In the genomic region with DNA sequence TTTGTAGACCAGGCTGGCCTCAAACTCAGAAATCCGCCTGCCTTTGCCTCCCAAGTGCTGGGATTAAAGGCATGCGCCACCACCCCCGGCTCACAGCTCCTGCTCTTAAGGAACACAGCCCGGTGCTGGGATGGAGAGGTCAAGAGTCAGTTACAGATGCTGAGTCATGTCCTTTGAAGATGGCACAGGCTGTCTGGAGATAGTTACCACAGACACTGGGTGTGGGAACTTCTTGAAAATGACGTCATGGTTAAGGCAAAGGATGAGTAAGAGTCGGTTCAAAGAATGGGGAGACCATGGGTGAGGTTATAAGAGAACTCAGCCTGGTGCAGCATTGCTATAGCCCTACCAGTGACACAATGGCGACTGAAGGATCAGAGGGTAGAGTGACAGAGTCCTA, we compare ENCODE assay signal across 20 mouse cellular contexts. TPM values are rescaled to one million over a fixed set of nuclear protein-coding genes. Genes with fewer than 3 reads are reported as not detected.
A peak's percentile ranks its signal among the peaks of the same experiment; 100 is the strongest.
DNase-seq lines count a peak whose midpoint lies in the region; ATAC-seq and TF ChIP-seq lines count a peak whose summit lies in the region.
"Had no signal": no experiment of that assay in that cellular context is flagged by ENCODE, and none has a peak within 500 bp of the region (broad histone marks: within the 10 kb centered on the region; RNA-seq: fewer than 3 reads in every experiment).

No protein-coding gene starts in this region.

- H3K4me1 ChIP-seq in heart, embryonic 11.5 days (ENCODE audit: control insufficient read depth, insufficient read depth, low read length), result peaks cover 18% of the 10 kb centered on the region
- H3K4me1 ChIP-seq in liver, embryonic 14.5 days (replicated peaks; ENCODE audit: control insufficient read depth in 2 of 2, insufficient read depth in 2 of 2, low read length in 1 of 2), result peaks cover 15 to 18% of the 10 kb centered on the region in 2 experiments
- H3K4me1 ChIP-seq in kidney, embryonic 15.5 days, result peaks cover 38% of the 10 kb centered on the region
- peaks cover 14% of the 10 kb centered on the region; the same call in 1 of the 2 replicates for H3K4me1 ChIP-seq in forebrain, embryonic 13.5 days
- H3K4me1 ChIP-seq: intestine, embryonic 15.5 days had no signal

- no peak overlapping the region for H3K27ac ChIP-seq in heart, embryonic 11.5 days (ENCODE audit: low read depth, low read length)
- no peak overlapping the region for H3K27ac ChIP-seq in liver, embryonic 14.5 days
- no peak overlapping the region for H3K27ac ChIP-seq in kidney, embryonic 15.5 days
- H3K27ac ChIP-seq in forebrain, embryonic 13.5 days, result no peak overlapping the region
- H3K27ac ChIP-seq: intestine, embryonic 15.5 days; left cerebral cortex, adult 2 months had no signal

- H3K36me3 ChIP-seq in heart, embryonic 11.5 days (ENCODE audit: control insufficient read depth, insufficient read depth, low read length), result no peaks in the 10 kb centered on the region
- no peaks in the 10 kb centered on the region for H3K36me3 ChIP-seq in liver, embryonic 14.5 days (replicated peaks; ENCODE audit: control insufficient read depth, insufficient read depth, low read depth)
- no peaks in the 10 kb centered on the region for H3K36me3 ChIP-seq in kidney, embryonic 15.5 days
- H3K36me3 ChIP-seq in forebrain, embryonic 13.5 days (ENCODE audit: poor library complexity, severe bottlenecking), result no peaks in the 10 kb centered on the region
- H3K36me3 ChIP-seq: intestine, embryonic 15.5 days had no signal

- no peaks in the 10 kb centered on the region for H3K27me3 ChIP-seq in heart, embryonic 11.5 days (ENCODE audit: control insufficient read depth, insufficient read depth, low read length)
- H3K27me3 ChIP-seq in liver, embryonic 14.5 days (ENCODE audit: control insufficient read depth, insufficient read depth, low read length), result no peaks in the 10 kb centered on the region
- no peaks in the 10 kb centered on the region for H3K27me3 ChIP-seq in kidney, embryonic 15.5 days
- no peaks in the 10 kb centered on the region for H3K27me3 ChIP-seq in forebrain, embryonic 13.5 days
- H3K27me3 ChIP-seq: intestine, embryonic 15.5 days had no signal

- H3K9me3 ChIP-seq in heart, embryonic 11.5 days (replicated peaks; ENCODE audit: control insufficient read depth, low read length), result no peaks in the 10 kb centered on the region
- no peaks in the 10 kb centered on the region for H3K9me3 ChIP-seq in liver, embryonic 14.5 days (ENCODE audit: control insufficient read depth, low read length)
- no peaks in the 10 kb centered on the region for H3K9me3 ChIP-seq in kidney, embryonic 15.5 days (replicated peaks)
- H3K9me3 ChIP-seq in forebrain, embryonic 13.5 days (replicated peaks), result no peaks in the 10 kb centered on the region
- H3K9me3 ChIP-seq: intestine, embryonic 15.5 days; megakaryocyte, embryonic 14.5 days had no signal

- no peak overlapping the region for H3K4me3 ChIP-seq in heart, embryonic 11.5 days (ENCODE audit: low read depth, low read length)
- H3K4me3 ChIP-seq in liver, embryonic 14.5 days (ENCODE audit: insufficient read depth in 1 of 2, low read depth in 2 of 2, low read length in 2 of 2), result no peak overlapping the region
- H3K4me3 ChIP-seq in kidney, embryonic 15.5 days (replicated peaks), result no peak overlapping the region
- H3K4me3 ChIP-seq in forebrain, embryonic 13.5 days, result no peak overlapping the region
- H3K4me3 ChIP-seq: intestine, embryonic 15.5 days; left cerebral cortex, adult 2 months had no signal

- no peak for TF ChIP-seq CTCF in liver, embryonic 14.5 days (IDR thresholded peaks at IDR 0.05; ENCODE audit: low read depth)

- ATAC-seq in heart, embryonic 11.5 days (replicated peaks; ENCODE audit: insufficient number of reproducible peaks, low FRiP score, low TSS enrichment), result peak; percentile 75
- peak; percentile 96 for ATAC-seq in liver, embryonic 14.5 days (ENCODE audit: insufficient read depth)
- no peak for ATAC-seq in kidney, embryonic 15.5 days (replicated peaks; ENCODE audit: low FRiP score)
- ATAC-seq in forebrain, embryonic 13.5 days, result no peak
- ATAC-seq: intestine, embryonic 15.5 days had no signal

- H3K4me2 ChIP-seq in heart, embryonic 11.5 days, result no peak overlapping the region
- peak overlapping the region; percentile 35; the same call in 1 of the 2 replicates for H3K4me2 ChIP-seq in liver, embryonic 14.5 days (ENCODE audit: low read depth)
- H3K4me2 ChIP-seq in kidney, embryonic 15.5 days, result no peak overlapping the region
- no peak overlapping the region for H3K4me2 ChIP-seq in forebrain, embryonic 13.5 days
- H3K4me2 ChIP-seq: intestine, embryonic 15.5 days had no signal

- DNase-seq in heart, adult 18-20 months, result no peak
- DNase-seq in ES-CJ7 (ENCODE audit: low read depth, low spot score), result peak; percentile 92
- DNase-seq in c-Kit-positive CD71-negative TER-119-negative erythroid progenitor cells, embryonic 14.5 days (ENCODE audit: low read depth), result peak; percentile 58
- peak; percentile 60 to 76 (median 64) for DNase-seq in liver, embryonic 14.5 days (ENCODE audit: low read depth in 3 of 3, low spot score in 3 of 3)
- no peak for DNase-seq in thymus, postnatal 0 days (ENCODE audit: low spot score)
- DNase-seq: cerebellum, adult 9-10 months; heart, postnatal 4 days; kidney, postnatal 36 days had no signal

- no peak overlapping the region for H3K9ac ChIP-seq in heart, embryonic 11.5 days (ENCODE audit: low read depth, low read length)
- no peak overlapping the region for H3K9ac ChIP-seq in liver, embryonic 14.5 days (replicated peaks)
- no peak overlapping the region for H3K9ac ChIP-seq in kidney, embryonic 15.5 days
- H3K9ac ChIP-seq in forebrain, embryonic 13.5 days, result no peak overlapping the region
- H3K9ac ChIP-seq: intestine, embryonic 15.5 days had no signal

- TF ChIP-seq EP300 in liver, embryonic 14.5 days (IDR thresholded peaks at IDR 0.05; ENCODE audit: low read depth), result peak; percentile 29; the same call in 1 of the 2 replicates

- 53% methylated on average over 7 of the region's 7 CpGs for WGBS in heart, embryonic 11.5 days (ENCODE audit: insufficient replicate concordance)
- WGBS in liver, embryonic 14.5 days (ENCODE audit: insufficient replicate concordance), result 27% methylated on average over 7 of the region's 7 CpGs
- WGBS in kidney, embryonic 15.5 days, result 60% methylated on average over 7 of the region's 7 CpGs
- WGBS in forebrain, embryonic 13.5 days, result 81% methylated on average over 7 of the region's 7 CpGs

RNA-seq across cellular contexts. Expression of gene Klhdc8a, which starts 33.8 kb away (rescaled TPM):
- 0.45 and 0.56 TPM in 2 replicates for polyA plus RNA-seq in heart, embryonic 11.5 days (2014; fragmentation: Nextera tagmentation; extraction: Ambion mirVana)
- 10 to 100 TPM; 16.7 to 25.6 TPM for total RNA-seq in heart, adult 18-20 months (2021)
- 0.01 and 0.04 TPM in 2 replicates for polyA plus RNA-seq in liver, embryonic 14.5 days (2012; rRNA removed)
- 0.03 and 0.13 TPM in 2 replicates for polyA plus RNA-seq in liver, embryonic 14.5 days (2014; fragmentation: Nextera tagmentation; extraction: Ambion mirVana)
- 1.2 and 1.6 TPM in 2 replicates for polyA plus RNA-seq in kidney, embryonic 15.5 days (2015; fragmentation: Nextera tagmentation; extraction: Ambion mirVana)
- polyA plus RNA-seq in thymus, postnatal 0 days (2015; fragmentation: Nextera tagmentation; extraction: Ambion mirVana), result 3.6 and 4.5 TPM in 2 replicates
- polyA plus RNA-seq in forebrain, embryonic 13.5 days (2015; fragmentation: Nextera tagmentation; extraction: Ambion mirVana), result 1.2 and 1.6 TPM in 2 replicates

RNA-seq across cellular contexts. Expression of gene Gm10188, which starts 35.0 kb away (rescaled TPM):
- not detected in 2 replicates for polyA plus RNA-seq in heart, embryonic 11.5 days (2014; fragmentation: Nextera tagmentation; extraction: Ambion mirVana)
- total RNA-seq in heart, adult 18-20 months (2021), result not detected
- not detected in 2 replicates for polyA plus RNA-seq in liver, embryonic 14.5 days (2012; rRNA removed)
- polyA plus RNA-seq in liver, embryonic 14.5 days (2014; fragmentation: Nextera tagmentation; extraction: Ambion mirVana), result not detected in 2 replicates
- polyA plus RNA-seq in kidney, embryonic 15.5 days (2015; fragmentation: Nextera tagmentation; extraction: Ambion mirVana), result not detected in 2 replicates
- not detected in 2 replicates for polyA plus RNA-seq in thymus, postnatal 0 days (2015; fragmentation: Nextera tagmentation; extraction: Ambion mirVana)
- polyA plus RNA-seq in forebrain, embryonic 13.5 days (2015; fragmentation: Nextera tagmentation; extraction: Ambion mirVana), result 1.0 and 1.1 TPM in 2 replicates
- total RNA-seq: adrenal gland, postnatal 4 days; heart, postnatal 4 days; left cerebral cortex, adult 2 months; liver, adult 2 months had no signal
- polyA plus RNA-seq: embryonic facial prominence, embryonic 14.5 days; gonadal fat pad, adult 2 months; intestine, embryonic 15.5 days; liver, adult 2 months; neural tube, embryonic 11.5 days; spleen, adult 2 months had no signal

RNA-seq across cellular contexts. Expression of gene Nuak2, which starts 51.3 kb away (rescaled TPM):
- polyA plus RNA-seq in heart, embryonic 11.5 days (2014; fragmentation: Nextera tagmentation; extraction: Ambion mirVana), result 2.6 and 3.6 TPM in 2 replicates
- 1 to 10 TPM; 4.2 to 4.4 TPM for total RNA-seq in heart, adult 18-20 months (2021)
- polyA plus RNA-seq in liver, embryonic 14.5 days (2012; rRNA removed), result 1.0 and 1.2 TPM in 2 replicates
- 2.0 and 2.1 TPM in 2 replicates for polyA plus RNA-seq in liver, embryonic 14.5 days (2014; fragmentation: Nextera tagmentation; extraction: Ambion mirVana)
- polyA plus RNA-seq in kidney, embryonic 15.5 days (2015; fragmentation: Nextera tagmentation; extraction: Ambion mirVana), result 3.6 and 3.8 TPM in 2 replicates
- 1.7 and 2.2 TPM in 2 replicates for polyA plus RNA-seq in thymus, postnatal 0 days (2015; fragmentation: Nextera tagmentation; extraction: Ambion mirVana)
- 28.8 and 36.5 TPM in 2 replicates for polyA plus RNA-seq in forebrain, embryonic 13.5 days (2015; fragmentation: Nextera tagmentation; extraction: Ambion mirVana)

Comparison
In these comparisons a context has a peak if more than half of its experiments do, and no peak if none do; other contexts are left out.
1. ATAC-seq: peak in heart, embryonic 11.5 days (single experiment) and liver, embryonic 14.5 days (single experiment); none in kidney, embryonic 15.5 days (single experiment) and forebrain, embryonic 13.5 days (single experiment).
2. DNase-seq: peak in ES-CJ7 (single experiment), c-Kit-positive CD71-negative TER-119-negative erythroid progenitor cells, embryonic 14.5 days (single experiment) and liver, embryonic 14.5 days (3 of 3); none in heart, adult 18-20 months (0 of 2) and thymus, postnatal 0 days (single experiment).